In the genomic region with DNA sequence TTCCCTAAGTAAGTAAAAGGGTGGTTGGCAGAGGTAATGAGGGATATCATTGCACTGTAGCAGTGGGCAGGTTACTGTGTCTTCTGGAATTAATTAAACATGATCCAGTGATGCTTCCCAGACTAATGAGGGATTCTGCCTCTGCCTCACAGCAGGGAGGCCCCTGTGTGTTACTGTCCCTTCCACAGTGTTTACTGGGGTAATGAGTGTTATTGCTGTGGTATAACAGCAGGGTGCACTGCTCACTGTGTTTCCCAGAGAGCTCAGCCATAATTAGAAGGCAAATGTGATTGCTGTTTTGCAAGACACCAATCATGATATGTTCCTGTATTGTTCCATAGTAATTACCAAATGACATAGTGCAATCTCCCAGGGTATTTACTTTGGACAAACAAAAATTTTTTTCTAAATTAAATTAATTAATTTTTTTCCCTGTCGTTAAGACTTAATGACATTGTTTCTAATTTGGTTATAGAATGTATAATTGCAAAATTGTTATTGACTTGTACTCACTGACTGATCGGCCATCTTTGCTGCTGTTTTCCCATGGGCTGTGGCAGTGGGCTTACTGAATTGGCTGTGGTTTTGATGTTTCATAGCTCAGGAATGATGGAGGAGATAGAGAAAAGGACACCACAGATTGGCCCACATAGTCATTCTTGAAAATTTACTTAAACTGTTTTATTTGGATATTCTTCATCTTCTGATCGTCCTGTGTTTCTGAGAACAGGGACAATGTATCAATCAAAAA, we compare ENCODE assay signal across 14 mouse cellular contexts.
A peak's percentile ranks its signal among the peaks of the same experiment; 100 is the strongest.
DNase-seq lines count a peak whose midpoint lies in the region; ATAC-seq lines count a peak whose summit lies in the region.
"Had no signal": no experiment of that assay in that cellular context is flagged by ENCODE, and none has a peak within 500 bp of the region (broad histone marks: within the 10 kb centered on the region; RNA-seq: fewer than 3 reads in every experiment).

No protein-coding gene starts in this region.

- no peaks in the 10 kb centered on the region for H3K9me3 ChIP-seq in hindbrain, embryonic 15.5 days
- no peaks in the 10 kb centered on the region for H3K9me3 ChIP-seq in neural tube, embryonic 14.5 days (ENCODE audit: control insufficient read depth, low read length)
- H3K9me3 ChIP-seq: heart, embryonic 12.5 days; limb, embryonic 13.5 days had no signal

- H3K27ac ChIP-seq in hindbrain, embryonic 15.5 days (replicated peaks), result no peak overlapping the region
- no peak overlapping the region for H3K27ac ChIP-seq in neural tube, embryonic 14.5 days (ENCODE audit: low read depth, low read length)
- H3K27ac ChIP-seq: limb, embryonic 13.5 days; macrophage had no signal

- intact Hi-C loops in left cerebral cortex, postnatal 4 days (cut with DNase I), result no loop called here
- intact Hi-C loops in left cerebral cortex, postnatal 14 days (cut with DNase I), result no loop called here

- WGBS in hindbrain, embryonic 15.5 days, result 59% methylated on average over 3 of the region's 3 CpGs
- 53% methylated on average over 3 of the region's 3 CpGs for WGBS in neural tube, embryonic 14.5 days

- peak; percentile 13 for DNase-seq in left cerebral cortex, postnatal 4 days
- DNase-seq in left cerebral cortex, postnatal 14 days (ENCODE audit: low spot score in 2 of 2), result no peak
- peak; percentile 2 for DNase-seq in embryo, embryonic 9.5 days (ENCODE audit: extremely low spot score)
- DNase-seq in adrenal gland, postnatal 14 days, result no peak
- DNase-seq: cerebellum, adult 11-12 months; kidney, postnatal 14 days had no signal

- H3K4me1 ChIP-seq in hindbrain, embryonic 15.5 days (replicated peaks), result no peaks in the 10 kb centered on the region
- H3K4me1 ChIP-seq in neural tube, embryonic 14.5 days (ENCODE audit: control insufficient read depth, insufficient read depth, low read length), result no peaks in the 10 kb centered on the region
- H3K4me1 ChIP-seq: heart, embryonic 12.5 days; limb, embryonic 13.5 days had no signal

- H3K4me3 ChIP-seq in hindbrain, embryonic 15.5 days, result no peak overlapping the region
- no peak overlapping the region for H3K4me3 ChIP-seq in neural tube, embryonic 14.5 days (ENCODE audit: low read depth, low read length)
- H3K4me3 ChIP-seq: erythroblast, embryonic 14.5 days; heart, embryonic 12.5 days; limb, embryonic 13.5 days had no signal

- no peaks in the 10 kb centered on the region for H3K36me3 ChIP-seq in hindbrain, embryonic 15.5 days
- H3K36me3 ChIP-seq in neural tube, embryonic 14.5 days (ENCODE audit: control insufficient read depth, insufficient read depth, low read length), result no peaks in the 10 kb centered on the region
- H3K36me3 ChIP-seq: heart, embryonic 12.5 days; limb, embryonic 13.5 days had no signal

- H3K9ac ChIP-seq in hindbrain, embryonic 15.5 days, result no peak overlapping the region
- no peak overlapping the region for H3K9ac ChIP-seq in neural tube, embryonic 14.5 days (replicated peaks; ENCODE audit: low read depth, low read length)
- H3K9ac ChIP-seq: heart, embryonic 12.5 days; limb, embryonic 13.5 days had no signal

- H3K27me3 ChIP-seq in hindbrain, embryonic 15.5 days, result no peaks in the 10 kb centered on the region
- H3K27me3 ChIP-seq in neural tube, embryonic 14.5 days (ENCODE audit: control insufficient read depth, insufficient read depth, low read length), result no peaks in the 10 kb centered on the region
- H3K27me3 ChIP-seq: heart, embryonic 12.5 days; limb, embryonic 13.5 days had no signal

- no peak overlapping the region for H3K4me2 ChIP-seq in hindbrain, embryonic 15.5 days
- H3K4me2 ChIP-seq in neural tube, embryonic 14.5 days (ENCODE audit: low read depth, low read length), result no peak overlapping the region
- H3K4me2 ChIP-seq: heart, embryonic 12.5 days; limb, embryonic 13.5 days had no signal

- ATAC-seq in hindbrain, embryonic 15.5 days (ENCODE audit: low FRiP score, low read depth), result peak; percentile 69; the same call in 1 of the 2 replicates
- peak; percentile 96 for ATAC-seq in neural tube, embryonic 14.5 days (ENCODE audit: low read depth)
- ATAC-seq in erythroid progenitor cell, adult 5-6 weeks (replicated peaks; ENCODE audit: low FRiP score, poor library complexity, severe bottlenecking), result no peak
- ATAC-seq in granulocyte monocyte progenitor cell, adult 5-6 weeks (replicated peaks; ENCODE audit: poor library complexity, severe bottlenecking), result no peak

Comparison
In these comparisons a context has a peak if more than half of its experiments do, and no peak if none do; other contexts are left out.
1. DNase-seq: peak in left cerebral cortex, postnatal 4 days (single experiment) and embryo, embryonic 9.5 days (single experiment); none in left cerebral cortex, postnatal 14 days (0 of 2) and adrenal gland, postnatal 14 days (single experiment).
2. ATAC-seq: peak in hindbrain, embryonic 15.5 days (single experiment) and neural tube, embryonic 14.5 days (single experiment); none in erythroid progenitor cell, adult 5-6 weeks (single experiment) and granulocyte monocyte progenitor cell, adult 5-6 weeks (single experiment).